Mouse (Mus musculus) ES-E14 (cell line): ENCODE measurements around the gene Ptbp1. TPM values are rescaled to one million over a fixed set of nuclear protein-coding genes. Genes with fewer than 3 reads are reported as not detected.
A peak's percentile ranks its signal among the peaks of the same experiment; 100 is the strongest.

Experiments
- DNase-seq: peaks from one replicate; pipeline ENCODE4 v3.0.0-alpha.2; 2013; ENCODE audit warnings: low read depth, low spot score
- H3K27ac ChIP-seq: 2 replicates; pipeline ENCODE4 v1.5.1; 2012; ENCODE audit warnings: low read depth, mild to moderate bottlenecking, low read length, moderate library complexity, mixed read lengths; ENCODE audit not compliant: poor library complexity, insufficient read depth, severe bottlenecking
- H3K36me3 ChIP-seq: 2 replicates; pipeline ENCODE4 v1.6.1; 2012; ENCODE audit warnings: mild to moderate bottlenecking, low read length, moderate library complexity, mixed read lengths; ENCODE audit not compliant: control insufficient read depth, poor library complexity, insufficient read depth, severe bottlenecking
- H3K4me1 ChIP-seq, 2 experiments: fragments of 150-350 bp in 1 of 2; sonication (generic) in 1 of 2; 2 replicates each; pipeline ENCODE4 v1.6.1; 2012; ENCODE audit warnings: low read length in 2 of 2, mild to moderate bottlenecking in 1 of 2, mixed read lengths in 1 of 2; ENCODE audit not compliant: control insufficient read depth in 2 of 2, insufficient read depth in 2 of 2, poor library complexity in 1 of 2
- H3K4me3 ChIP-seq, 2 experiments: fragments of 150-350 bp in 1 of 2; sonication (generic) in 1 of 2; 2 replicates each; pipeline ENCODE4 v1.5.1; 2012; ENCODE audit warnings: low read length in 2 of 2, low read depth in 1 of 2, mild to moderate bottlenecking in 1 of 2, mixed read lengths in 1 of 2; ENCODE audit not compliant: insufficient read depth in 1 of 2, poor library complexity in 1 of 2, severe bottlenecking in 1 of 2
- H3K9ac ChIP-seq: 2 replicates; pipeline ENCODE4 v1.6.1; 2012; ENCODE audit warnings: low read depth, mild to moderate bottlenecking, low read length, mixed read lengths; ENCODE audit not compliant: poor library complexity, insufficient read depth, severe bottlenecking
- H3K9me3 ChIP-seq: fragments of 150-350 bp; sonication (generic); 2 replicates; pipeline ENCODE4 v1.6.1; 2012; ENCODE audit warnings: low read depth, mild to moderate bottlenecking, low read length; ENCODE audit not compliant: control insufficient read depth, insufficient read depth
- CHD2 ChIP-seq: IDR thresholded peaks from 2 replicates; pipeline ENCODE4 v1.6.1; 2014; ENCODE audit warnings: mild to moderate bottlenecking, low read depth, low read length, inconsistent platforms
- HCFC1 ChIP-seq: IDR thresholded peaks from 2 replicates; pipeline ENCODE4 v1.6.1; 2012; ENCODE audit warnings: low read length, inconsistent platforms, borderline replicate concordance; ENCODE audit not compliant: insufficient read depth
- MAFK ChIP-seq: IDR thresholded peaks from 2 replicates; pipeline ENCODE4 v1.6.1; 2014; ENCODE audit warnings: mild to moderate bottlenecking, low read depth, low read length, inconsistent platforms; ENCODE audit not compliant: insufficient read depth
- ZC3H11A ChIP-seq: IDR thresholded peaks from 2 replicates; pipeline ENCODE4 v1.6.1; 2012; ENCODE audit warnings: low read depth, mild to moderate bottlenecking, inconsistent platforms, low read length, borderline replicate concordance
- ZNF384 ChIP-seq: IDR thresholded peaks from 2 replicates; pipeline ENCODE4 v1.6.1; 2012; ENCODE audit warnings: low read depth, low read length, inconsistent platforms
- in situ Hi-C, 2 experiments: fragments of 600-800 bp; cut with MboI; formaldehyde crosslinking; loops; one replicate each; pipeline ENCODE4 v1.15.1; 2025; ENCODE audit warnings: low sequenced_read_pairs in 2 of 2, inconsistent platforms in 1 of 2; ENCODE audit not compliant: unreplicated experiment in 2 of 2
- total RNA-seq: library from RNA; depleted of rRNA; stranded (reverse); fragments of 300-350 nt; gene quantifications from 2 replicates; pipeline ENCODE4 v1.2.3, GENCODE M21; 2012

Gene Ptbp1
- total RNA-seq, 1 experiment: 403 TPM

GRCm38 (mm10) chr10:79807826-79808225, 46.4 kb upstream of the Ptbp1 start:
- no peaks in the 10 kb centered on the region for H3K9me3 ChIP-seq
- H3K36me3 ChIP-seq: no peaks in the 10 kb centered on the region
- in situ Hi-C loops: no loop called here
- H3K9ac ChIP-seq: no peak overlapping the region
- no peak for DNase-seq
- TF ChIP-seq CHD2 (no peak), MAFK (no peak), HCFC1 (no peak), ZC3H11A (no peak), ZNF384 (no peak)
- no peak overlapping the region for H3K27ac ChIP-seq
- H3K4me3 ChIP-seq: no peak overlapping the region
- H3K4me1 ChIP-seq: peaks cover 2 to 31% of the 10 kb centered on the region in 2 experiments; a peak in 2 of 4 replicates

GRCm38 (mm10) chr10:79808728-79809127, 45.5 kb upstream of the Ptbp1 start:
- Histone ChIP-seq H3K9me3 (no peaks in the 10 kb centered on the region), H3K9ac (no peak overlapping the region), H3K27ac (no peak overlapping the region), H3K36me3 (no peaks in the 10 kb centered on the region), H3K4me3 (no peak overlapping the region), H3K4me1 (peaks cover 2 to 27% of the 10 kb centered on the region in 2 experiments; a peak in 2 of 4 replicates)
- DNase-seq: no peak
- in situ Hi-C loops: no loop called here
- TF ChIP-seq ZNF384 (no peak), HCFC1 (no peak), MAFK (no peak), ZC3H11A (no peak), CHD2 (no peak)

GRCm38 (mm10) chr10:79811736-79812637, 42.2 kb upstream of the Ptbp1 start:
- H3K36me3 ChIP-seq: no peaks in the 10 kb centered on the region

GRCm38 (mm10) chr10:79814271-79814842, 39.9 kb upstream of the Ptbp1 start:
- Histone ChIP-seq H3K4me1 (peaks cover 0 to under 1% of the 10 kb centered on the region in 2 experiments; a peak in 1 of 4 replicates), H3K36me3 (no peaks in the 10 kb centered on the region), H3K9ac (no peak overlapping the region), H3K27ac (no peak overlapping the region), H3K9me3 (no peaks in the 10 kb centered on the region), H3K4me3 (no peak overlapping the region)
- no peak for TF ChIP-seq HCFC1
- no peak for TF ChIP-seq CHD2
- TF ChIP-seq MAFK: no peak
- TF ChIP-seq ZC3H11A: no peak
- TF ChIP-seq ZNF384: no peak
- in situ Hi-C loops: no loop called here
- no peak for DNase-seq

More at GRCm38 (mm10) chr10:79811736-79812637, 42.2 kb upstream of the Ptbp1 start:
- Histone ChIP-seq H3K9ac (no peak overlapping the region; the same call in 1 of the 2 replicates), H3K27ac (no peak overlapping the region), H3K4me1 (peaks cover 0 to 4% of the 10 kb centered on the region in 2 experiments; a peak in 1 of 4 replicates), H3K9me3 (no peaks in the 10 kb centered on the region), H3K4me3 (no peak overlapping the region)
- TF ChIP-seq CHD2: no peak
- in situ Hi-C loops: no loop called here
- DNase-seq: peak; percentile 64
